Mouse (Mus musculus) lung, adult 2 months (tissue): ENCODE data around the gene Abcg5. TPM values are rescaled to one million over a fixed set of nuclear protein-coding genes. Genes with fewer than 3 reads are reported as not detected.

ENCODE experiments used
- DNase-seq: peaks from one replicate; pipeline ENCODE4 v3.0.0; 2022
- H3K4me1 ChIP-seq: fragments of 200-500 bp; 2 replicates; pipeline ENCODE4 v1.6.1; 2011; ENCODE audit warnings: low read length; ENCODE audit not compliant: control insufficient read depth, insufficient read depth
- H3K4me3 ChIP-seq: fragments of 200-500 bp; replicated peaks from 2 replicates; pipeline ENCODE3; 2011; ENCODE audit warnings: low read depth, mild to moderate bottlenecking, control low read depth, low read length; ENCODE audit errors: extremely low read depth
- CTCF ChIP-seq: fragments of 200-500 bp; IDR thresholded peaks from 2 replicates; pipeline ENCODE4 v1.5.1; 2011; ENCODE audit warnings: mild to moderate bottlenecking, low read length, control low read depth; ENCODE audit not compliant: insufficient read depth
- POLR2A ChIP-seq: fragments of 200-500 bp; IDR thresholded peaks from 2 replicates; pipeline ENCODE4 v1.6.1; 2011; ENCODE audit warnings: low read depth, mild to moderate bottlenecking, control low read depth, low read length, borderline replicate concordance; ENCODE audit errors: extremely low read depth
- WGBS: fragments of 180-500 bp; shearing (Covaris S2); methylation state at CpG from one replicate; pipeline ENCODE4 v1.1.7; 2018; 5-methylcytosine and 5-hydroxymethylcytosine counted together
- polyA plus RNA-seq: library from polyadenylated mRNA; depleted of rRNA; stranded (reverse); fragments of >200 nt; gene quantifications from 2 replicates; pipeline ENCODE4 v1.2.3, GENCODE M21; 2012

Gene Abcg5
- polyA plus RNA-seq, 1 experiment: 0.33 TPM

DNA sequence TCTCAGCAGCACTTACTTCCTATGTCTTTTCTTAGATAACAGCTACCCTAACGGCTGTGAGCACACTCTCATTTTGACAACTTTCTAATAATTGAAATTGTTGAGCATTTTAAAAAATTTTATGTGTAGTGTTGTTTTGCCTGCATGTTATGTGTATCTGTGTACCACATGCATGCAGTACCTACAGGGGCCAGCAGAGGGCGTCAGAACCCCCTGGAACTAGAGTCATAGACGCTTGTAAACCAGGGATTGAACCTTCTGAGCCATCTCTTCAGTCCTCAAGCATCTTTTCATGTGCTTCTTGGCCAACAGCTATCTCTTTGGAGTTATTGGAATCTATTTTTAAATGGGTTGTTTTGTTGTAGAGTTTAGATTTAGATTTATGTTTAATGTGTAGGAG lies 40.9 kb downstream of the Abcg5 start:
- Histone ChIP-seq H3K4me3 (no peak overlapping the region), H3K4me1 (peaks cover 3% of the 10 kb centered on the region; the same call in 1 of the 2 replicates)
- DNase-seq: peak; percentile 34
- WGBS: 38% methylated on average over 3 of the region's 3 CpGs
- TF ChIP-seq POLR2A: no peak
- peak; percentile 43 for TF ChIP-seq CTCF

DNA sequence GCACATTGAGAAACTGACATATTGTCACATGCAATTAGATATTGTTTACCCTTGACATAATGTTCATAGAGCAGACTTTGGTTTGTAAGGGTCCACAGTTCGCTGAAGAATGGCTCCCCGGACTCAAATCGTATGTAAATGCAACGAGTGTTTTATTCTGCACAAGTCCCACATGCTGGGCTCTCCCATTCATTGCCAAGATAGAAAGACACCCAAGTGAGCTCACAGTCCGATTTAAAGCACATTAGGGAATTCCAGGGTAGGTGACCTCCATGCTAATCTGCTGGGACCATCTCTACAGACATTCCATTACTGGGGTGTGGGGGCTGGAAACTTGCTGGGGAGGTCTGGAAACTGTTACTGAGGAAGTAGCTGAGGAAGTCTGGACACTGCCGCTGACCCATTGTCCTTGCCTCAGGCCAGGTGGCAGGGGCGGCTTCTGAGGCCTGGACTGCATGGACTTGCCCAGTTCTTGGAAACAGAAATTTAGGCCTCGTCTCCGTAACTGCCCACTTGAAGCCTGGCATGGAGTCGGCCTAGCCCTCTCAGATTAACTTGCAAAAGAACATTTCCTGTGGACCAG lies 42.9 kb downstream of the Abcg5 start:
- Histone ChIP-seq H3K4me1 (peaks cover 3% of the 10 kb centered on the region; the same call in 1 of the 2 replicates), H3K4me3 (no peak overlapping the region)
- DNase-seq: no peak
- WGBS: 66% methylated on average over 10 of the region's 10 CpGs
- TF ChIP-seq CTCF (no peak), POLR2A (no peak)

GRCm38 (mm10) chr17:84637971-84638370 lies 44.8 kb downstream of the Abcg5 start:
- H3K4me3 ChIP-seq: no peak overlapping the region
- TF ChIP-seq POLR2A (no peak), CTCF (no peak)
- peaks cover 3% of the 10 kb centered on the region; the same call in 1 of the 2 replicates for H3K4me1 ChIP-seq
- peak; percentile 26 for DNase-seq
- WGBS: 71% methylated on average over 6 of the region's 6 CpGs

- 68% methylated on average over 8 of the region's 8 CpGs for WGBS
- DNase-seq: no peak
- TF ChIP-seq POLR2A (no peak), CTCF (no peak)
- H3K4me1 ChIP-seq: peaks cover 3% of the 10 kb centered on the region; the same call in 1 of the 2 replicates
- no peak overlapping the region for H3K4me3 ChIP-seq
These were observed 46.5 kb downstream of the Abcg5 start for GRCm38 (mm10) chr17:84636328-84636727.

GRCm38 (mm10) chr17:84633443-84633842 lies 49.4 kb downstream of the Abcg5 start:
- DNase-seq: no peak
- no peak for TF ChIP-seq CTCF
- TF ChIP-seq POLR2A: no peak
- 58% methylated on average over 13 of the region's 13 CpGs for WGBS
- Histone ChIP-seq H3K4me1 (peaks cover 3% of the 10 kb centered on the region; the same call in 1 of the 2 replicates), H3K4me3 (no peak overlapping the region)

GRCm38 (mm10) chr17:84631836-84632235 lies 51.0 kb downstream of the Abcg5 start:
- no peak for DNase-seq
- Histone ChIP-seq H3K4me3 (no peak overlapping the region), H3K4me1 (peaks cover 3% of the 10 kb centered on the region)
- TF ChIP-seq CTCF: no peak
- no peak for TF ChIP-seq POLR2A
- 85% methylated on average over 6 of the region's 6 CpGs for WGBS

- no peak overlapping the region for H3K4me3 ChIP-seq
- WGBS: 66% methylated on average over 9 of the region's 9 CpGs
- H3K4me1 ChIP-seq: peaks cover 5% of the 10 kb centered on the region
- no peak for DNase-seq
- TF ChIP-seq POLR2A: no peak
These were observed 54.2 kb downstream of the Abcg5 start for GRCm38 (mm10) chr17:84628611-84629010.

DNA sequence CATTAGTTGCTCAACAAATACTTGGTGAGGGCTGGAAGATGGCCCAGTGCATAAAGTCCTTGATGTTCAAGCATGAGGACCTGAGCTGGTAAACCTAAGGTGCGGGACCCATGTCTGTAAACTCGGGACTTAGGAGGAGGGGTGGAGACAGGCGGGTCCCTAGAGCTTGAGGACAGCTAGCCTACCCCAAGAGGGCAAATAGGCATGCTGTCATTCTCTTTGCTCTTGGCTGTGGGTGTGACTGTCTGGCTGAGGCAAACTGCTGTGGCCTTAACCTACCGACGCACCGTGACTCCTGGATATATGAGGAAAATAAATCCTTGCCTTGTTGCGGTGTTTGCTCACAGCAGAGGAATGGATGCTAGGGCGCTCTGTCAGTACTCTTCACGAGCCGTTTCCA lies 55.1 kb downstream of the Abcg5 start:
- no peak for DNase-seq
- peaks cover 5% of the 10 kb centered on the region for H3K4me1 ChIP-seq
- WGBS: 78% methylated on average over 10 of the region's 10 CpGs
- TF ChIP-seq CTCF (no peak), POLR2A (no peak)
- no peak overlapping the region for H3K4me3 ChIP-seq

DNA sequence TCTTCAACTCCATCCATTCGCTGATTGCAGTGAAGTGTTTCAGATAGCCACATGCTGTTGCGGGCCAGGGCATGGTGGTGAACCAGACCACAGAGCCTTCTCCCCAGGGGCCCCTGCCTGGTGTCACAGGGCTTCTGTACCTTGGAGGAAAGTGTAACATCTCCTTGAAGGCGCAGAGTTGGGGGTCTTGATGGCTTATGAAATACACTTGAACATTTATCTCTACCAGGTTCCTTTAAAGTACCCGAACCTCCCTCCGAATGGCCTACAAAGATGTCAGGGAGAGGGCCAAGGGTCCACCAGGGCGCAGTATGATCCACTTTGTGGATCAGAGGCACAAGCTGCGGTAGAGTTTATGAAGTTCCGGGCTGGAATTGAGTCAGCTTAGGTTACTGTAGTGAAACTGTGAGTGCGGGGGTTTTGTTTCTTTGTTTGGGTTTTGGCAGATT lies 55.9 kb downstream of the Abcg5 start:
- TF ChIP-seq POLR2A (no peak), CTCF (no peak)
- H3K4me3 ChIP-seq: peak overlapping the region; percentile 37
- WGBS: 35% methylated on average over 9 of the region's 9 CpGs
- peak; percentile 24 for DNase-seq
- H3K4me1 ChIP-seq: peaks cover 5% of the 10 kb centered on the region

DNA sequence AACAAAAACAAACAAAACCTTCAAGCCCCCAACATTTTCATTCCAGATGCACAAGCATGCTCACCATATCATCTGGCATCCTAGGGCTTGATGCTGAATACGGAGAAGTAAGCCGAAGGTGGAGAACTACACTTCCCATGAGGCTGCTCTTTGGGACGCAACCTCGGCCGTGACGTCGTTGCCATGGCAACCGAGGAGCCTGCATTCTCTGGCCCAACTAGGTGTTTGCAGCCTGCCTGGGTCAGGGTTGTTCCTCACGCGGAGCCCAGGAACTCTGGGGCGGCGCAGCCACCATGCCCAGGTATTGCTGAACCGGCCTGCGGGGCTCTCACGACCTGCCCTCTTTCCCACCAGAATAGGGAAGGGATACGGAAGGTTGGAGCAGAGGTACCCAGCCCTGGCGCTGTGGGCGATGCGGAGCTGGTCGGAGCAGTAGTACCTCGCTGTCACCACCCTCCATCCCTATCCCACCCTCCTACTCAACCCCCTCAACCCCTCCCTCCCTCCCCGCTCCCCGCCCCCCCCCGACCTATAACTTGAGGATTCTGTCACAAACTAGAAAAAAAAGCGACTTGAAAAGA lies 56.4 kb downstream of the Abcg5 start, which contains the start of gene Dync2li1:
TSS of gene Dync2li1 (plus strand) at position 221 of the 581 bp plus-strand sequence.
- peak; percentile 74 for DNase-seq
- WGBS: under 1% methylated on average over 25 of the region's 25 CpGs
- TF ChIP-seq CTCF (no peak), POLR2A (peak; percentile 61; the same call in 1 of the 2 replicates)

More for the DNA sequence above, 56.4 kb downstream of the Abcg5 start, which contains the start of gene Dync2li1:
- H3K4me1 ChIP-seq: peaks cover 5% of the 10 kb centered on the region
- H3K4me3 ChIP-seq: peak within 1 kb of the TSS; percentile 77
